Mouse (Mus musculus): ENCODE measurements around the gene Olfr924. TPM values are rescaled to one million over a fixed set of nuclear protein-coding genes. Genes with fewer than 3 reads are reported as not detected.

The Olfr924 gene
- total RNA-seq (2023) = not detected

GRCm38 (mm10) chr9:38844149-38844548, at the start of gene Olfr924:
TSS of gene Olfr924 (plus strand) at chr9:38844449.

DNA sequence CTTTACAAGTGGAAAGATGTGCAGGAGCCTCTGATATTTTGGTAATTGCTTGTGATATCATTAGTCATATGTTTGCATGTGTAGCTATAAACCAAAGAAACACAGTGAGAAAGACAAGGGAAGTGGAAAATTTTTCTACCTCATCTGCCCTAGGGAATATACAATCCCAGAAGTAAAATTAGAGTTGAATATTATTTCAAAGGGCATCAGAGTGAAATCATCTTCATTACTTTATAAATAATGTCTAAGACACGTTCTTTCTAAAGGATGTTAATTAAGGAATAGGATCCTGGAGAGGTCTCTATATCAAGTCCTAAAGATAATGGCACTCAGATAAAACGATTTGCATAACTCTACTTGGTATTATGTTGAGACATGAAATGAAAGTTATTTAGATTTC, 29.9 kb upstream of the Olfr924 start, which contains the start of gene Olfr922:
TSS of gene Olfr922 (plus strand) at position 301 of the 400 bp plus-strand sequence.

DNA sequence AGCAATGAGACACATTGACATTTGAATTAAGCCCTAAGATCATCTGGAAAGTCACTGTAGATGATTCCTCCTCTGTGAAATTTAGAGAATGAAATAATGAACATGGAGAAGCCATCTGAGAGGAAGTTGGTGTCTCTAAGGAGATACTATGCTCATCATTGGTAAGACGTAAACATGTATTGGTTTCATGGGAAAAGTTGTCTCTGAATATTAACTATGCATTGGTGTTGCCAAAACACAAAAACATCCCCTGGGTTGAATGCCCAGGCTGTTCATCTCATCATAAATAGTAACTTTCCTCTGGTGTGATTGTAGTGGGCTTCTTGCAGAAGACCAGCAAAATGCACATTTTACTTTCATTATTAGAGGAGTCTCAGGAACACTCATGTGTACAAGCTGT, 18.0 kb upstream of the Olfr924 start, which contains the start of gene Olfr923:
TSS of gene Olfr923 (plus strand) at position 301 of the 400 bp plus-strand sequence.

DNA sequence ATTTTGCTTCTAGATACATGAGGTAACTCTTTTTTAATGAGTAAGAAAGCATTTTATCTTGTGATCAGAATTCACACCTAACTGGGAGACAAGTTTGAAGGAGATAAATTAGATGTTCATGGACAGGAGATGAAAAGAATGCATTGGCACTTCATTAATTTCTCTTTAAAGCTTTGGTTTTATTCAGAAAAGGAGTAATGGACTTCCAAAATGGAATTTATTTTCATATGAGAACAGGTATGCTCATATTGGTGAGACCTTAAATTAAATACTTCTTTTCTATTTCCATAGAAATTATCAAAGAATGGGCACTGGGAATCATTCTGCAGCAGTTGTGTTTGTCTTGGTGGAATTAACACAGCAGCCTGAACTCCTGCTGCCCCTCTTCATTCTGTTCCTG, 10.5 kb downstream of the Olfr924 start, which contains the start of gene Olfr26:
TSS of gene Olfr26 (plus strand) at position 301 of the 400 bp plus-strand sequence.

DNA sequence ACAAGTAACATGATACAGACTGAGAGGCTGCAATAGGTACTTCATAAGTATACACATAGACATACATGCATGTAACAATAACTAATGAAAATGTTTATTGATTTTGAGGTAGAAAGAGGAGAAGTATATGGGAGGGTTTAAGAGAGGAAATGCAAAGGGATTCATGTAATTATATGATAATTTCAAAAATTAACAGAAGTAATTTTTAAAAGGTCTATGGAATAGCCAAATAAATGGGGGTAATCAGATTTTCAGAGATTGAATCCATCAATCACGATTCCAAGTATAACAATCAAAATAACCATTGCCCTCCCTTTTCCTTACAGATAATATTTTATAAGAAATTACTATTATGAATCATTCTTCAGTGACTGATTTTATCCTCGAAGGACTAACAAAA, 32.6 kb downstream of the Olfr924 start, which contains the start of gene Olfr926:
TSS of gene Olfr926 (plus strand) at position 301 of the 400 bp plus-strand sequence.

Other genes starting within 250 kb of the Olfr924 start
- not detected for gene Olfr914, start 239.3 kb upstream of the Olfr924 start, total RNA-seq (2023)
- not detected for gene Olfr916, start 184.6 kb upstream of the Olfr924 start, total RNA-seq (2023)
- gene Olfr917, start 178.6 kb upstream of the Olfr924 start, total RNA-seq (2023) = not detected
- gene Olfr918, start 169.8 kb upstream of the Olfr924 start, total RNA-seq (2023) = not detected
- gene Olfr919, start 140.8 kb upstream of the Olfr924 start, total RNA-seq (2023) = not detected
- gene Vwa5a, start 126.2 kb upstream of the Olfr924 start, total RNA-seq (2023) = 10 to 100 TPM; 72.6 to 77.7 TPM
- under 1 TPM; 0.67 to 0.84 TPM for gene Olfr920, start 92.2 kb upstream of the Olfr924 start, total RNA-seq (2023)
- not detected for gene Olfr921, start 71.4 kb upstream of the Olfr924 start, total RNA-seq (2023)
- gene Olfr922, start 29.8 kb upstream of the Olfr924 start, total RNA-seq (2023) = not detected
- not detected for gene Olfr923, start 17.9 kb upstream of the Olfr924 start, total RNA-seq (2023)
- gene Olfr26, start 10.6 kb downstream of the Olfr924 start, total RNA-seq (2023) = not detected
- not detected for gene Olfr926, start 32.7 kb downstream of the Olfr924 start, total RNA-seq (2023)
- not detected for gene Olfr930, start 85.4 kb downstream of the Olfr924 start, total RNA-seq (2023)
- not detected for gene Olfr933, start 127.9 kb downstream of the Olfr924 start, total RNA-seq (2023)
- gene Olfr934, start 143.9 kb downstream of the Olfr924 start, total RNA-seq (2023) = not detected
- gene Olfr935, start 155.2 kb downstream of the Olfr924 start, total RNA-seq (2023) = not detected
- not detected for gene Olfr146, start 178.9 kb downstream of the Olfr924 start, total RNA-seq (2023)
- gene Olfr937, start 220.5 kb downstream of the Olfr924 start, total RNA-seq (2023) = not detected
- gene Olfr938, start 234.4 kb downstream of the Olfr924 start, total RNA-seq (2023) = not detected

Measured in monocyte, adult 59 days (primary cell).